Mouse (Mus musculus) thymus, adult 2 months (tissue): ENCODE results near the gene Mfsd9.

Source experiments
- CTCF ChIP-seq: fragments of 200-500 bp; IDR thresholded peaks from 2 replicates; pipeline ENCODE4 v1.5.1; 2012; ENCODE audit warnings: mild to moderate bottlenecking, control low read depth, low read length, moderate library complexity, borderline replicate concordance; ENCODE audit not compliant: control insufficient read depth, poor library complexity, insufficient read depth; ENCODE audit errors: extremely low read depth
- POLR2A ChIP-seq: fragments of 200-500 bp; IDR thresholded peaks from 2 replicates; pipeline ENCODE4 v1.6.1; 2012; ENCODE audit warnings: mild to moderate bottlenecking, low read length, control low read depth, moderate library complexity; ENCODE audit not compliant: control insufficient read depth, poor library complexity, insufficient read depth; ENCODE audit errors: extremely low read depth

DNA sequence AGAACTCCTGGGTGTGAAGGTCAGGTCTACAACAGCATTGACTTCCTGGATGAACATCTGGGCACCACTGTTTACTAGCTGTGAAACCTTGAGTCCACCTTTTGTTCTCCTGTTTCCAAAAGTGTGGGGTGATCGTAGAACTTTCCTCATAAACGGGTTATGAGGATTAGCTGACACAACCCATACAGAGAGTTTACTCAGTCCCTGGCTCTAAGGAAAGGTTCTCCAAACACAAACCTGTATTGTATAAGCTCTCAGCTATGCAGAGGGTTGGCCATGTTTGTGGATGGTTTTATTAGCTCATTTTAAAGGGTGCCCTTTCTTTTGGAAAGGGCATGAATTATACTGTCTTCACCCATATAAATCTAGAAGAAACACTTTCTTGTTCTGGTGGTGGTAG lies 49.7 kb downstream of the Mfsd9 start:
- TF ChIP-seq POLR2A (no peak), CTCF (no peak)
